Mouse (Mus musculus) hindbrain, embryonic 11.5 days (tissue): Measurements from ENCODE around the gene Fgf8. TPM values are rescaled to one million over a fixed set of nuclear protein-coding genes. Genes with fewer than 3 reads are reported as not detected.

Source experiments
- ATAC-seq: fragments of 200-750 bp; cut with Nextera tagmentation; 2 replicates; pipeline ENCODE4 v1.8.0; 2017; ENCODE audit warnings: mild to moderate bottlenecking, moderate TSS enrichment, moderate library complexity; ENCODE audit not compliant: low FRiP score
- DNase-seq: peaks from one replicate; pipeline ENCODE4 v3.0.0-alpha.2; 2015; ENCODE audit warnings: low spot score
- H3K27ac ChIP-seq: fragments of 300-500 bp; sonication (generic); 2 replicates; pipeline ENCODE4 v1.5.1; 2014; ENCODE audit warnings: mild to moderate bottlenecking, low read depth, low read length
- H3K27me3 ChIP-seq: fragments of 300-500 bp; sonication (generic); 2 replicates; pipeline ENCODE4 v1.6.1; 2014; ENCODE audit warnings: mild to moderate bottlenecking, low read length, moderate library complexity, mixed read lengths; ENCODE audit not compliant: control insufficient read depth, insufficient read depth
- H3K36me3 ChIP-seq: fragments of 300-500 bp; sonication (generic); 2 replicates; pipeline ENCODE4 v1.6.1; 2014; ENCODE audit warnings: mild to moderate bottlenecking, low read length, moderate library complexity, mixed read lengths; ENCODE audit not compliant: control insufficient read depth, insufficient read depth
- H3K4me1 ChIP-seq: fragments of 300-500 bp; sonication (generic); replicated peaks from 2 replicates; pipeline ENCODE4 v1.6.1; 2014; ENCODE audit warnings: low read length, mixed read lengths; ENCODE audit not compliant: control insufficient read depth, insufficient read depth
- H3K4me2 ChIP-seq: fragments of 300-500 bp; sonication (generic); replicated peaks from 2 replicates; pipeline ENCODE4 v1.6.1; 2014; ENCODE audit warnings: mild to moderate bottlenecking, low read depth, low read length
- H3K4me3 ChIP-seq: fragments of 300-500 bp; sonication (generic); 2 replicates; pipeline ENCODE4 v1.5.1; 2014; ENCODE audit warnings: low read depth, low read length
- H3K9ac ChIP-seq: fragments of 300-500 bp; sonication (generic); 2 replicates; pipeline ENCODE4 v1.6.1; 2014; ENCODE audit warnings: low read depth, low read length
- H3K9me3 ChIP-seq: fragments of 300-500 bp; sonication (generic); 2 replicates; pipeline ENCODE4 v1.6.1; 2016; ENCODE audit warnings: low read length; ENCODE audit not compliant: control insufficient read depth
- WGBS: fragments of 180-500 bp; shearing (Covaris S2); extraction: QIAGEN DNeasy Blood & Tissue Kit; methylation state at CpG from one replicate; pipeline ENCODE4 v1.1.7; 2014; 5-methylcytosine and 5-hydroxymethylcytosine counted together
- polyA plus RNA-seq: library from polyadenylated mRNA; unstranded; fragments of >200 nt; fragmentation: Nextera tagmentation; extraction: Ambion mirVana; gene quantifications from 2 replicates; pipeline ENCODE4 v1.2.1, GENCODE M21; 2014

Fgf8 gene
- polyA plus RNA-seq, 1 experiment from 2014 or later: 4.6 TPM

- WGBS: 34% methylated on average over 14 of the region's 14 CpGs
- DNase-seq: peak; percentile 49
- peaks cover 83% of the 10 kb centered on the region for H3K27me3 ChIP-seq
Observed at GRCm38 (mm10) chr19:45725677-45726277, 16.9 kb downstream of the Fgf8 start.

GRCm38 (mm10) chr19:45722188-45722587 lies 20.5 kb downstream of the Fgf8 start:
- Histone ChIP-seq H3K4me1 (no peaks in the 10 kb centered on the region), H3K36me3 (no peaks in the 10 kb centered on the region), H3K27ac (no peak overlapping the region), H3K9me3 (no peaks in the 10 kb centered on the region), H3K4me3 (no peak overlapping the region), H3K9ac (no peak overlapping the region), H3K27me3 (peaks cover 84% of the 10 kb centered on the region), H3K4me2 (no peak overlapping the region)
- no peak for DNase-seq
- ATAC-seq: no peak
- WGBS: 74% methylated on average over 5 of the region's 5 CpGs

More at GRCm38 (mm10) chr19:45725677-45726277, 16.9 kb downstream of the Fgf8 start:
- H3K27ac ChIP-seq: no peak overlapping the region
- no peak for ATAC-seq
- no peak overlapping the region for H3K4me3 ChIP-seq
- no peaks in the 10 kb centered on the region for H3K9me3 ChIP-seq
- no peaks in the 10 kb centered on the region for H3K36me3 ChIP-seq
- no peak overlapping the region for H3K4me2 ChIP-seq
- no peak overlapping the region for H3K9ac ChIP-seq
- H3K4me1 ChIP-seq: no peaks in the 10 kb centered on the region

- no peaks in the 10 kb centered on the region for H3K36me3 ChIP-seq
- no peak overlapping the region for H3K27ac ChIP-seq
- no peak overlapping the region for H3K4me3 ChIP-seq
- 77% methylated on average over 3 of the region's 3 CpGs for WGBS
- ATAC-seq (no peak), DNase-seq (no peak)
- H3K4me1 ChIP-seq: no peaks in the 10 kb centered on the region
- H3K9me3 ChIP-seq: no peaks in the 10 kb centered on the region
- H3K9ac ChIP-seq: no peak overlapping the region
- H3K27me3 ChIP-seq: peaks cover 73% of the 10 kb centered on the region
- no peak overlapping the region for H3K4me2 ChIP-seq
Observed at GRCm38 (mm10) chr19:45718286-45718685, 24.4 kb downstream of the Fgf8 start.

DNA sequence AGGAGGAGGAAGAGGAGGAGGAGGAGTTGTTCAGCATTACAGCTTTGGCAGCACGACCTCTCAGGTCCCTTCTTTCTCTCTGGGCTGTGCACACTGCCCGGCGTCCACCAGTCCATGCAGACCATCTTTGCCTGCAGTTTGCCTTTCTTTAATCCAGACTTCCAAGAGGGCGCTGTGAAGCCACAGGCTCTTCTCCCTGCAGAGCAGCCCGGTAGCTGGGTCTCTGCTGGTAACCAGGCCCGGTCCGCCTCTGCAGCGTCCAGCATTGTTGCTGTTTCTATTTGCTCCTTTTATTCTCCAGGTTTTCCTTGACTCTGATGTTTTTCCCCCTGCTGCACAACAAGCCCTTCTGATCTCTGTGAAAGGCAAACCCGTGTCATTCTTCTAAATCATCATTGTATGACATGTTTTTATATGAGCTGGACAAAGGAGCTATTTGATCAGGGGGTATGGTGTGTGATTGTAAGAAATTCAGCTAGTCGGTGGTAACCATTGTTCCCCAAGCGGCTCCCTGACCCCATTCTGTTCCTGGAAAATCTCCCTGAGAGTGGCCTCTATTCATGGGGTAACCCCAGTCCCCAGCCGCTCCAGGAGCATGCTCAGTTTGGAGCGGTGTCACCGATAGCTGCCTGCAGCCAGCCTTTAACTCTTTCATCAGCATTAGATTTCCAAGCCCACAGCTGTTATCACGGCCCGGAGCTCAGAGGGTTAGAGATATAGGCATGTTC lies 25.1 kb downstream of the Fgf8 start:
- DNase-seq (peak; percentile 74), ATAC-seq (peak; percentile 78)
- Histone ChIP-seq H3K27me3 (peaks cover 70% of the 10 kb centered on the region), H3K27ac (peak overlapping the region; percentile 72), H3K4me1 (no peaks in the 10 kb centered on the region), H3K4me2 (peak overlapping the region; percentile 39), H3K9ac (peak overlapping the region; percentile 8; the same call in 1 of the 2 replicates), H3K4me3 (0 out of 2 replicates have a peak overlapping the region, but pooled peaks have one; percentile 14), H3K9me3 (no peaks in the 10 kb centered on the region), H3K36me3 (no peaks in the 10 kb centered on the region)
- WGBS: 3% methylated on average over 16 of the region's 16 CpGs

- WGBS: 72% methylated on average over 3 of the region's 3 CpGs
- no peak overlapping the region for H3K9ac ChIP-seq
- no peaks in the 10 kb centered on the region for H3K4me1 ChIP-seq
- no peaks in the 10 kb centered on the region for H3K36me3 ChIP-seq
- no peak for DNase-seq
- H3K9me3 ChIP-seq: no peaks in the 10 kb centered on the region
- H3K4me2 ChIP-seq: no peak overlapping the region
- H3K27me3 ChIP-seq: peaks cover 12% of the 10 kb centered on the region
- no peak overlapping the region for H3K4me3 ChIP-seq
- no peak overlapping the region for H3K27ac ChIP-seq
- ATAC-seq: no peak
Observed at GRCm38 (mm10) chr19:45708704-45709103, 34.0 kb downstream of the Fgf8 start.

DNA sequence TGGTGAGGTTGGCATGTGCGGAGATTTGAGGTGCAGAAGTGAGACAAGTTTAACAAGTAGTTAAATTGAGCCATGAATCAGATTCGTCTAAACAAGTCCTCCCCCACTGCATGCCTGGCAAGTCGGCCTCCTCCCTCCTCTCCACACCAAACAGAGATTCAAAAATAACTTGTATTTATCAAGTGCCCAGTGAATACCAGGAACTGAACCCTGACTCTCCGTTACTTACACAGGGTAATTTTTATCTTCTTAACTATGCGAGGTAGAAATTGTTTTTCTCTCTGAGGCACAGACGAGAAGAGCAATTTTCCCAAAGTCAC lies 46.5 kb downstream of the Fgf8 start:
- no peak for ATAC-seq
- H3K4me2 ChIP-seq: no peak overlapping the region
- WGBS: 59% methylated on average over 6 of the region's 6 CpGs

GRCm38 (mm10) chr19:45695496-45696280 lies 47.0 kb downstream of the Fgf8 start:
- peak; percentile 20 for DNase-seq
- Histone ChIP-seq H3K9ac (no peak overlapping the region), H3K27me3 (peaks cover 3% of the 10 kb centered on the region; the same call in 1 of the 2 replicates), H3K4me3 (no peak overlapping the region), H3K4me1 (no peaks in the 10 kb centered on the region), H3K27ac (no peak overlapping the region), H3K4me2 (no peak overlapping the region; the same call in 1 of the 2 replicates), H3K9me3 (no peaks in the 10 kb centered on the region), H3K36me3 (no peaks in the 10 kb centered on the region)
- 28% methylated on average over 25 of the region's 25 CpGs for WGBS
- no peak for ATAC-seq

More for the DNA sequence above, 46.5 kb downstream of the Fgf8 start:
- H3K4me3 ChIP-seq: no peak overlapping the region
- no peaks in the 10 kb centered on the region for H3K36me3 ChIP-seq
- H3K9me3 ChIP-seq: no peaks in the 10 kb centered on the region
- DNase-seq: no peak
- no peaks in the 10 kb centered on the region for H3K4me1 ChIP-seq
- H3K9ac ChIP-seq: no peak overlapping the region
- peaks cover 3% of the 10 kb centered on the region; the same call in 1 of the 2 replicates for H3K27me3 ChIP-seq
- H3K27ac ChIP-seq: no peak overlapping the region

DNA sequence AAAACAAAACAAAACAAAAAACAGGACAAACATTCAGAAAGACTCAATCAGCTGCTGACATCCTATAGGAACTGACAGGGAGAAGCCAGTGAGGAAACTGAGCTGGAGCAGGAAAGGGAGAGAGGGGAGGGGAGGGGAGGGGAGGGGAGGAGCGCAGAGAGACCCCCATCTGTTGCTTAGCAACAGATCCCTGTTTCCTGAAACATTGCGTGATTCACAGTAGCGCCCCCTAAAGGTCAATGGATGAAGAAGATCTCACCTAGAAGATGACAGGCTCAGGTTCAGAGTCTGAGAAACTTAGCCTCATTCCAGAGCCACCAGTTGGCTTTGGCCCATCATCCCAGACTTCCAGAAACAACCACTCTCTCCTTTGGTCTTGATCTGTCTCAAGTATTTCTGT lies 48.7 kb downstream of the Fgf8 start:
- Histone ChIP-seq H3K4me3 (no peak overlapping the region), H3K4me2 (no peak overlapping the region), H3K36me3 (no peaks in the 10 kb centered on the region), H3K9ac (no peak overlapping the region), H3K27me3 (peaks cover 3% of the 10 kb centered on the region; the same call in 1 of the 2 replicates), H3K27ac (no peak overlapping the region), H3K4me1 (no peaks in the 10 kb centered on the region), H3K9me3 (no peaks in the 10 kb centered on the region)
- peak; percentile 47 for DNase-seq
- ATAC-seq: no peak
- WGBS: 42% methylated on average over 3 of the region's 3 CpGs
